Mouse (Mus musculus) midbrain, embryonic 11.5 days (tissue): ENCODE results near the gene Rsg1. TPM values are rescaled to one million over a fixed set of nuclear protein-coding genes. Genes with fewer than 3 reads are reported as not detected.

ENCODE experiments used
- ATAC-seq: fragments of 200-750 bp; cut with Nextera tagmentation; 2 replicates; pipeline ENCODE4 v1.8.0; 2017; ENCODE audit warnings: moderate TSS enrichment, moderate library complexity; ENCODE audit not compliant: low FRiP score
- DNase-seq: peaks from one replicate; pipeline ENCODE4 v3.0.0; 2015; ENCODE audit warnings: low spot score; ENCODE audit errors: missing footprints
- H3K27ac ChIP-seq: fragments of 300-500 bp; sonication (generic); 2 replicates; pipeline ENCODE4 v1.5.1; 2014; ENCODE audit warnings: low read depth, low read length
- H3K27me3 ChIP-seq: fragments of 300-500 bp; sonication (generic); 2 replicates; pipeline ENCODE4 v1.6.1; 2014; ENCODE audit warnings: mild to moderate bottlenecking, low read length, moderate library complexity, mixed read lengths; ENCODE audit not compliant: control insufficient read depth, insufficient read depth
- H3K36me3 ChIP-seq: fragments of 300-500 bp; sonication (generic); 2 replicates; pipeline ENCODE4 v1.6.1; 2014; ENCODE audit warnings: mild to moderate bottlenecking, low read length, moderate library complexity, mixed read lengths; ENCODE audit not compliant: control insufficient read depth, insufficient read depth
- H3K4me1 ChIP-seq: fragments of 300-500 bp; sonication (generic); 2 replicates; pipeline ENCODE4 v1.6.1; 2014; ENCODE audit warnings: low read length; ENCODE audit not compliant: control insufficient read depth, insufficient read depth
- H3K4me2 ChIP-seq: fragments of 300-500 bp; sonication (generic); 2 replicates; pipeline ENCODE4 v1.6.1; 2014; ENCODE audit warnings: mild to moderate bottlenecking, moderate library complexity
- H3K4me3 ChIP-seq: fragments of 300-500 bp; sonication (generic); 2 replicates; pipeline ENCODE4 v1.5.1; 2014; ENCODE audit warnings: low read depth, low read length
- H3K9ac ChIP-seq: fragments of 300-500 bp; sonication (generic); 2 replicates; pipeline ENCODE4 v1.6.1; 2014; ENCODE audit warnings: low read length
- H3K9me3 ChIP-seq: fragments of 300-500 bp; sonication (generic); 2 replicates; pipeline ENCODE4 v1.6.1; 2016; ENCODE audit warnings: low read length; ENCODE audit not compliant: control insufficient read depth
- WGBS: fragments of 180-500 bp; shearing (Covaris S2); extraction: QIAGEN DNeasy Blood & Tissue Kit; methylation state at CpG from one replicate; pipeline ENCODE4 v1.1.7; 2014; 5-methylcytosine and 5-hydroxymethylcytosine counted together
- polyA plus RNA-seq: library from polyadenylated mRNA; unstranded; fragments of >200 nt; fragmentation: Nextera tagmentation; extraction: Ambion mirVana; gene quantifications from 2 replicates; pipeline ENCODE4 v1.2.1, GENCODE M21; 2014

Rsg1 gene
- polyA plus RNA-seq, 1 experiment from 2014 or later, result 5.4 TPM

DNA sequence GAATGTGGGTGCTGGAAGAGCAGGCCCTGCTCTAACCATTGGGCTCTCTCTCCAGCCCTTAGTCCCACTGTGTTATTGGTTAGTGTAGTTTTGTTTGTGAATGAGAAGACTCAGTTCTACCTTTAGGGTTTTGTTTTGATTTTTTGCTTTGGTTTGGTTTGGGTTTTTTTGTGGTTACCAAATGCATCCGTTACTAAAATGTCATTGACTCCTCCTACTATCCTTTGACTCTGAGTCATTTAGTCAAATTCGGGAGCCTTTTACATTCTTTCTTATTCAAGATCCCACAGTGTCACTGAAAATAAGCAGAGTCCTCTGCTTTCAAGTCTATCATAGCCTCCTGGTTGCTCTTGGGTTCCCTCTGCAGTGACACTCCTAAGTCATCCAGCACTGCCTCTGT lies 29.8 kb upstream of the Rsg1 start:
- Histone ChIP-seq H3K27me3 (no peaks in the 10 kb centered on the region), H3K9ac (no peak overlapping the region), H3K36me3 (peaks cover 5% of the 10 kb centered on the region), H3K4me1 (no peaks in the 10 kb centered on the region), H3K4me3 (no peak overlapping the region), H3K9me3 (no peaks in the 10 kb centered on the region), H3K27ac (no peak overlapping the region), H3K4me2 (no peak overlapping the region)
- DNase-seq (no peak), ATAC-seq (no peak)
- WGBS, result 98% methylated on average over 2 of the region's 2 CpGs

DNA sequence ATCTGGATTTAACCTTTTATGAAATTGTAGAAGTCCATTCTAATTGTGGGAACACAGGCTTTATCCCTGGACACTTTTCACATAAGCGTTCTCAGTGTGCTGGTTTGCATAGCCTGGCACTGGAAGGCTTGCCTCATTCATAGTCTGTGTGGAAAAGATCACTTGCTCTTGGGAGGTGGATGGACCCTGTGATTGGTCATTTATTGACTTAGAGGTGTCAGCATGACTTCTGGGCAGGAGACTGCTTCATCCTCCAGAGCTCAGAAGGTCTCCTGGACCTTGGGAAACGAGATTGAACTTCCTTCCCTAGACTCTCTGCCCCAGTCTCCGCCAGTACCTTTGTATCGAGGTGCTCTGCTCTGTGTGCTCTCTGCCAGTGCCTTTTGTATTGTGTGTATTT lies 29.3 kb upstream of the Rsg1 start:
- ATAC-seq (no peak), DNase-seq (no peak)
- Histone ChIP-seq H3K4me3 (no peak overlapping the region), H3K4me1 (no peaks in the 10 kb centered on the region), H3K4me2 (no peak overlapping the region), H3K27me3 (no peaks in the 10 kb centered on the region), H3K9ac (no peak overlapping the region), H3K27ac (no peak overlapping the region), H3K36me3 (peaks cover 5% of the 10 kb centered on the region), H3K9me3 (no peaks in the 10 kb centered on the region)
- 92% methylated on average over 4 of the region's 4 CpGs for WGBS

DNA sequence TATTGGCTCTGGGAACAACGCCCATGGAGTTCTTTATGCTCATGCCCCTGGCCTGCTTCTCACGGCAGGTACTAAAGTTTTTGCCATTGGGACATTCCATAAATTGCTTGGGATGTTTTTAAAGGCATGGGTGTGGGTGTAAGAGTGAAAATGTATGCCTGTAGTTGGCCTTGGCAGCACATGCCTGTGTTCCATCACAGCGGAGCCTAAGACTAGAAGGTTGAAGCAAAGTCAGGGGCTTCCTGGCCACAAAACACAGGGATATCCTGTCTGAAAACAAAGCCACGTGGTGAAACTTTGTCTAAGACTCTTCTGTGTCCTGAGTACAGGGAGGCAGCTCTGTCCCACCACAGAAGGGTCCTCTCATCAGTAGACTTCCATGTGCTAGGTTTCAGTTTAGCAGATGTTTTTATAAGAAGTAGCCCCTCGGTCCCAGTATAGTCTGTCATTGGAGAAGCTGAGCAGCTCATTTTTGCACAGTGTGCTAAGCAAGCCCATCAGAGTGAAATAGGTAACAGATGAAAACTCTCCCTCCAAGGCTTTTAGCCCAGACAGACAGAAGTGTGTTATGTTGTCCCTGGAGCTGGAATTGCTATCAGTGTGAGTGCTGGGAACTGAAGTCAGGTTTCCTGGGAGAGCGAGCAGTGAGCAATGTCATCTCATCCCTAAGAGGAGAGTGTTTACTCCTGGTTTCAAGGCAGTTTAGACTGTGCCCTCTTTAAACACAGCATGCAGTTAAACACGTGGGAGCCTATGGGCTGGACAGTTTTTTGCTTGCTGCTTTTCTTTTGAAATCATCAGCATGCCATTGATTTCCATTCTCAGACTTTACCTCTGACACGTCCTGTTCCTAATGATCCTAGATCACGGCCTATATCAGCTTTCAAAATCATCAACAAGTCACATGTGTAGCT lies 26.6 kb upstream of the Rsg1 start:
- Histone ChIP-seq H3K9me3 (no peaks in the 10 kb centered on the region), H3K4me2 (no peak overlapping the region), H3K27me3 (no peaks in the 10 kb centered on the region), H3K36me3 (0 out of 2 replicates have a peak, but pooled peaks cover 3% of the 10 kb centered on the region), H3K27ac (no peak overlapping the region), H3K4me1 (no peaks in the 10 kb centered on the region), H3K9ac (no peak overlapping the region), H3K4me3 (no peak overlapping the region)
- ATAC-seq, result no peak
- WGBS, result 75% methylated on average over 9 of the region's 9 CpGs
- no peak for DNase-seq

DNA sequence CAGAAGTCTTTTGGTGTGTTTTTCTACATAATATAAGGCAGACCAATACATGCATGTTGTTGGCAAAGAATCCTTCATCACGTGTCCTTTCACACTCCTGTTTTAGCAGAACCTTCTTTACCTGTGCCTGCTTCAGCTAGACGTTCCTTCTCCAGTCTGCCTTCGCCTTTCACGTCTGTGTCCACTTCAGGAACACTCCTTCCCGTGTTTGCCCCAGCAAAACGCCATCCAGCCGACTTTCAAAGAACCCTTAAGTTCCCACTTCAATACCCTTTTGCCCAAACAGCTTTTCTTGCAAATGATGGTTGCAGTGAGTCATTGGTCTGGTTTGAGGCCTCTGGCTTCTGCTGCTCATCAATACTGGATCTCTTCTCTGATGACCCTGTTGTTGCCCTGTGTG lies 22.5 kb upstream of the Rsg1 start:
- Histone ChIP-seq H3K9ac (no peak overlapping the region), H3K9me3 (no peaks in the 10 kb centered on the region), H3K27me3 (no peaks in the 10 kb centered on the region), H3K27ac (no peak overlapping the region), H3K4me1 (no peaks in the 10 kb centered on the region), H3K36me3 (no peaks in the 10 kb centered on the region; the same call in 1 of the 2 replicates), H3K4me2 (no peak overlapping the region), H3K4me3 (no peak overlapping the region)
- no peak for ATAC-seq
- no peak for DNase-seq
- WGBS, result 88% methylated on average over 7 of the region's 7 CpGs

DNA sequence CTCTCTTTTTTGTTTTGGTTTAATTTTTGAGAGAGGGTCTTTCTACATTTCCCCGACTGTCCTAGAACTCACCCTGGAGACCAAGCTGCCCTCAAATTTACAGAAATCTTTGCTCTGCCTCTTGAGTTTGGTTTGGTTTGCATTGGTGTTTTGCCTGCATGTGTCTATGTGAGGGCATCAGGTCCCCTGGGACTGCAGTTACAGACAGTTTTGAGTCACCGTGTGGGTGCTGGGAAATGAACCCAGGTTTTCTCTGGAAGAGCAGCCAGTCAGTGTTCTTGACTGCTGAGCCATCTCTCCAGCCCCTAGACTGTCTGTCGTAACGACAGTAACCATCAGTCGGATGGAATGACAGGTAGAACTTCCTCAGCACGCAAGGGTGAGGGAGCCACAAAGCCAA lies 19.2 kb upstream of the Rsg1 start:
- H3K4me2 ChIP-seq, result no peak overlapping the region
- no peaks in the 10 kb centered on the region for H3K27me3 ChIP-seq
- 94% methylated on average over 6 of the region's 6 CpGs for WGBS
- no peak overlapping the region for H3K4me3 ChIP-seq
- H3K4me1 ChIP-seq, result no peaks in the 10 kb centered on the region
- DNase-seq, result no peak
- no peaks in the 10 kb centered on the region for H3K9me3 ChIP-seq
- H3K27ac ChIP-seq, result no peak overlapping the region
- no peak overlapping the region for H3K9ac ChIP-seq
- no peak for ATAC-seq
- peaks cover 13% of the 10 kb centered on the region for H3K36me3 ChIP-seq

DNA sequence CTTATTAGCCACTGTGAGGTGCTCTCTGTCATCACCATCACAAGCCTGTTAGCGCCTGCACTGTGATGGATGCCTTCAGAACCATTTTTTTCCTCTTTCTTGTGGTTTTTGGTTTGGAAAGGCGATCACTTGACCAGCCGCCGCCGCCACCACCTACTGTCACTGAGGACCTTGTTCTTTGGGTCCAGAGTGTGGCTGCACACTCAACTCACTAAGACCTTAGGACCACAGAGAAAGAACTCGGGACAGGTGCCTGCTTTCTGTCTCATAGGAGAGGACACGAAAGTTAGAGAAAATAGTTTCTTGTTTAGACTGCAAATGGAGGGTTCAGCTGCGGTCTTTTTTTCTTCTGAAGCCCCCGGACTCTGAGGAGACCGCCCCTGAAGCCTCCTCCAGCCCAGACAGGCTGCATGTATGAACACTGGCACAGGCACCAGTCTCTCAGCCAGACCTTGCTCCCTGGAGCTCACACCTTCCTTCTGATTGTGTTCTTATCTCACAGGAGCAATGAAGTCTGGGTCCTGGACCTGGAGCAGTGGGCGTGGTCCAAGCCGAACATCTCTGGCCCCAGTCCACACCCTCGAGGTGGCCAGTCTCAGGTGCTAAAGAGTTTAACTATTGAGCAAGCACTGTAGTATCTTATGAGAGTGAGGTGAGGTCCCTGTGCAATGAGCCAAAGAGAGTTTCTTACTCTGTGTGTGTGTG lies 16.6 kb upstream of the Rsg1 start:
- H3K4me1 ChIP-seq, result no peaks in the 10 kb centered on the region
- H3K9ac ChIP-seq, result no peak overlapping the region
- DNase-seq, result no peak
- ATAC-seq, result no peak
- no peaks in the 10 kb centered on the region for H3K27me3 ChIP-seq
- H3K27ac ChIP-seq, result no peak overlapping the region
- no peak overlapping the region for H3K4me2 ChIP-seq
- 98% methylated on average over 13 of the region's 13 CpGs for WGBS
- H3K4me3 ChIP-seq, result no peak overlapping the region
- no peaks in the 10 kb centered on the region for H3K9me3 ChIP-seq
- H3K36me3 ChIP-seq, result peaks cover 19% of the 10 kb centered on the region

DNA sequence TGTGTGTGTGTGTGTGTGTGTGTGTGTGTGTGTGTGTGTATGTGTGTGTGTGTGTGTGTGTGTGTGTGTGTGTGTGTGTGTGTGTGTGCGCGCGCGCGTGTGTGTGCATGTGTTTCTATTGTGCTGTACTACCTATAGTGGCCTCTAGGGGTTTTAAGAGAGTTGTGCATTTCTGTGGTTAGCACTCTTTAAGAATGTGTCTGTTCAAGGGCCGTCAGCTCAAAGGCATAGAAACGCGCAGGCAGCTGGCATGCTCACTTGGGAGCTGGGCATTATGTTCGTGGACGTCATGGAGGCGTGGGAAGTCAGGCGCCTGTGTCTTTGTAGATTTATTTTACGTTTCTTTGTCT lies 16.1 kb upstream of the Rsg1 start:
- WGBS, result 93% methylated on average over 13 of the region's 13 CpGs
- Histone ChIP-seq H3K27ac (no peak overlapping the region), H3K9me3 (no peaks in the 10 kb centered on the region), H3K27me3 (no peaks in the 10 kb centered on the region), H3K9ac (no peak overlapping the region), H3K4me3 (no peak overlapping the region), H3K4me1 (no peaks in the 10 kb centered on the region), H3K36me3 (peaks cover 19% of the 10 kb centered on the region), H3K4me2 (no peak overlapping the region)
- ATAC-seq, result no peak
- no peak for DNase-seq

DNA sequence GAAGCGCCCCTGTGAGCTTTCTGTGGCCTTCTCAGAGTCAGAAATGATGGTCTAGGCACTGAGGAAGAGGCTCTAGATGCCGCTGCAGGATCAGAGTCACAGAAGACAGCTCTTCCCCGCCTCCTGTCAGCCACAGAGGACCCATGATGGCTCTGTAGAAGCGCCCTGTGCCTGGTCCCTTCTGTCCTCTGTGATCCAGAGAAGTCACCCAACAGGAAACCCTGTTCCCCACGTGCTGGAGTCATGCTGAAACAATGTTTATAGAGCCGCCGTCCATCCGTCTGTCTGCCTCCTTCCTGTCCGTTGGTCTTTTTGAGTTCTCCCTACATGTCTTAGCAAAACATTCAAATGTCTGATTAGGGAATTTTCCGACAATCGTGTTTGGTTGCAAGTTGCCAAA lies 12.8 kb upstream of the Rsg1 start:
- no peak overlapping the region for H3K9ac ChIP-seq
- H3K4me2 ChIP-seq, result no peak overlapping the region
- no peak overlapping the region for H3K4me3 ChIP-seq
- 80% methylated on average over 11 of the region's 11 CpGs for WGBS
- H3K36me3 ChIP-seq, result peaks cover 19% of the 10 kb centered on the region
- no peaks in the 10 kb centered on the region for H3K9me3 ChIP-seq
- H3K4me1 ChIP-seq, result no peaks in the 10 kb centered on the region
- ATAC-seq (no peak), DNase-seq (no peak)
- H3K27me3 ChIP-seq, result no peaks in the 10 kb centered on the region
- no peak overlapping the region for H3K27ac ChIP-seq

DNA sequence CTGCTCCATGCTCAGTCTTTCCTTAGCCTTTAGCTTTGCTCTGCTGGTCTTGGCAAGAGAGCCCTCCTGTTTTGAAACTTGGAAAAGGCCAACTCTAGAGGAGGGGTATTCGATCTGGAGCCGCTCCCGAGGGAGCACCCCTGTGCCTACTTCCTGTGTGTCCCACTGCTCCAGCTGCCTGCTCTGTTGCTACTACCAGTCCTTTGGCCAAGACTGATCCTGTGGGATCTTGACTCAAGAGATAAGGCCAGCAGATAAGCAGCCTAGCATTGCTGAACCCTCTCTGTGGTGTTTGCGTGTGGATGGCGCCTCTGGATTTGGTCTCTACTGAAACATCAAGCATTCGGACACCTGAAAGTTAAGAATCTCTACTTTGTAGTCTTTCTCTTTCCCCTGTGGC lies 11.6 kb upstream of the Rsg1 start:
- no peaks in the 10 kb centered on the region for H3K4me1 ChIP-seq
- DNase-seq (no peak), ATAC-seq (no peak)
- H3K9ac ChIP-seq, result no peak overlapping the region
- WGBS, result 95% methylated on average over 6 of the region's 6 CpGs
- H3K4me3 ChIP-seq, result no peak overlapping the region
- peaks cover 15% of the 10 kb centered on the region for H3K36me3 ChIP-seq
- H3K27me3 ChIP-seq, result no peaks in the 10 kb centered on the region
- H3K9me3 ChIP-seq, result no peaks in the 10 kb centered on the region
- no peak overlapping the region for H3K27ac ChIP-seq
- H3K4me2 ChIP-seq, result no peak overlapping the region
